Mouse (Mus musculus) CH12.LX (cell line): ENCODE data around the gene Map2k7. TPM values are rescaled to one million over a fixed set of nuclear protein-coding genes. Genes with fewer than 3 reads are reported as not detected.

Experiments used
- DNase-seq: peaks from one replicate; pipeline ENCODE4 v3.0.0-alpha.2; 2013; ENCODE audit errors: extremely low read depth
- H3K27ac ChIP-seq: 2 replicates; pipeline ENCODE4 v1.5.1; 2012; ENCODE audit warnings: low read depth, mild to moderate bottlenecking, control low read depth, moderate library complexity; ENCODE audit not compliant: insufficient read depth
- H3K27me3 ChIP-seq: replicated peaks from 2 replicates; pipeline ENCODE3; 2012; ENCODE audit warnings: inconsistent platforms
- H3K36me3 ChIP-seq, 2 experiments: replicated peaks in 1 of 2; 2 replicates each; pipeline versions ENCODE3 to v1.6.1; 2012; ENCODE audit warnings: inconsistent platforms in 1 of 2, low read length in 1 of 2, mild to moderate bottlenecking in 1 of 2, mixed read lengths in 1 of 2, moderate library complexity in 1 of 2; ENCODE audit not compliant: control insufficient read depth in 1 of 2, insufficient read depth in 1 of 2
- H3K4me1 ChIP-seq, 2 experiments: 2 replicates each; pipeline ENCODE4 v1.6.1; 2012; ENCODE audit warnings: inconsistent platforms in 1 of 2, moderate library complexity in 1 of 2; ENCODE audit not compliant: insufficient read depth in 2 of 2, control insufficient read depth in 1 of 2
- H3K4me2 ChIP-seq: 2 replicates; pipeline ENCODE4 v1.6.1; 2012; ENCODE audit warnings: low read depth, mild to moderate bottlenecking, control low read depth; ENCODE audit not compliant: poor library complexity, insufficient read depth, severe bottlenecking
- H3K4me3 ChIP-seq, 3 experiments: fragments of 150-350 bp in 1 of 3; sonication (generic) in 1 of 3; replicated peaks in 1 of 3; 2 replicates each; pipeline versions ENCODE3 to v1.5.1; 2011 to 2012; ENCODE audit warnings: low read depth in 2 of 3, low read length in 2 of 3, mild to moderate bottlenecking in 2 of 3, moderate library complexity in 2 of 3, control low read depth in 1 of 3, improper control_type of control experiment in 1 of 3, inconsistent platforms in 1 of 3, mixed read lengths in 1 of 3; ENCODE audit not compliant: poor library complexity in 1 of 3
- H3K79me2 ChIP-seq: replicated peaks from 2 replicates; pipeline ENCODE4 v1.6.1; 2012; ENCODE audit warnings: mild to moderate bottlenecking, moderate library complexity; ENCODE audit not compliant: control insufficient read depth, poor library complexity, insufficient read depth, severe bottlenecking; ENCODE audit errors: extremely low read depth
- H3K9ac ChIP-seq: 2 replicates; pipeline ENCODE4 v1.6.1; 2012; ENCODE audit warnings: low read depth, mild to moderate bottlenecking, control low read depth, moderate library complexity; ENCODE audit not compliant: insufficient read depth
- H3K9me3 ChIP-seq: replicated peaks from 2 replicates; pipeline ENCODE3; 2012; ENCODE audit warnings: low read length, inconsistent platforms, mixed read lengths
- BHLHE40 ChIP-seq: IDR thresholded peaks from 2 replicates; pipeline ENCODE4 v1.6.1; 2011; ENCODE audit warnings: mild to moderate bottlenecking, low read depth, low read length, improper control_type of control experiment
- CTCF ChIP-seq, 2 experiments: IDR thresholded peaks in 1 of 2; conservative IDR thresholded peaks in 1 of 2; 2 replicates each; pipeline ENCODE4 v1.5.1; 2011 to 2012; ENCODE audit warnings: low read depth in 2 of 2, low read length in 2 of 2, improper control_type of control experiment in 1 of 2, inconsistent platforms in 1 of 2, mild to moderate bottlenecking in 1 of 2, moderate library complexity in 1 of 2
- ELF1 ChIP-seq: IDR thresholded peaks from 2 replicates; pipeline ENCODE4 v1.6.1; 2014; ENCODE audit warnings: low read depth, mild to moderate bottlenecking, inconsistent platforms, low read length, improper control_type of control experiment
- EP300 ChIP-seq: IDR thresholded peaks from 2 replicates; pipeline ENCODE4 v1.6.1; 2011; ENCODE audit warnings: low read length, improper control_type of control experiment
- GABPA ChIP-seq: IDR thresholded peaks from 2 replicates; pipeline ENCODE4 v1.6.1; 2012; ENCODE audit warnings: low read depth, low read length, improper control_type of control experiment, inconsistent platforms; ENCODE audit not compliant: insufficient replicate concordance
- JUN ChIP-seq: IDR thresholded peaks from 2 replicates; pipeline ENCODE4 v1.6.1; 2011; ENCODE audit warnings: low read depth, mild to moderate bottlenecking, low read length, improper control_type of control experiment, moderate library complexity; ENCODE audit not compliant: insufficient read depth
- KAT2A ChIP-seq: IDR thresholded peaks from 2 replicates; pipeline ENCODE4 v1.6.1; 2012; ENCODE audit warnings: low read length, improper control_type of control experiment, inconsistent platforms; ENCODE audit not compliant: insufficient replicate concordance
- MAX ChIP-seq: IDR thresholded peaks from 2 replicates; pipeline ENCODE4 v1.6.1; 2011; ENCODE audit warnings: low read length, improper control_type of control experiment
- MAZ ChIP-seq: IDR thresholded peaks from 2 replicates; pipeline ENCODE4 v1.6.1; 2012; ENCODE audit warnings: low read depth, mild to moderate bottlenecking, inconsistent platforms, low read length, improper control_type of control experiment, moderate library complexity
- MEF2A ChIP-seq: IDR thresholded peaks from 2 replicates; pipeline ENCODE4 v1.6.1; 2014; ENCODE audit warnings: low read depth, mild to moderate bottlenecking, inconsistent platforms, low read length, improper control_type of control experiment, borderline replicate concordance
- NELFE ChIP-seq: IDR thresholded peaks from 2 replicates; pipeline ENCODE4 v1.6.1; 2011; ENCODE audit warnings: low read depth, low read length, improper control_type of control experiment
- NRF1 ChIP-seq: IDR thresholded peaks from 2 replicates; pipeline ENCODE4 v1.6.1; 2014; ENCODE audit warnings: low read depth, mild to moderate bottlenecking, inconsistent platforms, low read length, improper control_type of control experiment, moderate library complexity
- PAX5 ChIP-seq: IDR thresholded peaks from 2 replicates; pipeline ENCODE4 v1.6.1; 2012; ENCODE audit warnings: low read length, inconsistent platforms, mixed read lengths
- POLR2A ChIP-seq: IDR thresholded peaks from 2 replicates; pipeline ENCODE4 v1.6.1; 2011; ENCODE audit warnings: low read depth, mild to moderate bottlenecking, improper control_type of control experiment, low read length
- POLR2AphosphoS2 ChIP-seq: IDR thresholded peaks from 2 replicates; pipeline ENCODE4 v1.6.1; 2011; ENCODE audit warnings: low read depth, low read length, improper control_type of control experiment
- RAD21 ChIP-seq: IDR thresholded peaks from 2 replicates; pipeline ENCODE4 v1.6.1; 2011; ENCODE audit warnings: low read depth, mild to moderate bottlenecking, low read length, improper control_type of control experiment, moderate library complexity
- SMC3 ChIP-seq: IDR thresholded peaks from 2 replicates; pipeline ENCODE4 v1.6.1; 2011; ENCODE audit warnings: low read depth, low read length, improper control_type of control experiment
- TBP ChIP-seq: conservative IDR thresholded peaks from 2 replicates; pipeline ENCODE4 v1.6.1; 2011; ENCODE audit warnings: low read depth, low read length, improper control_type of control experiment
- TCF12 ChIP-seq: IDR thresholded peaks from 2 replicates; pipeline ENCODE4 v1.6.1; 2014; ENCODE audit warnings: low read depth, mild to moderate bottlenecking, inconsistent platforms, low read length, improper control_type of control experiment
- USF1 ChIP-seq: IDR thresholded peaks from 2 replicates; pipeline ENCODE4 v1.6.1; 2014; ENCODE audit warnings: low read depth, mild to moderate bottlenecking, inconsistent platforms, low read length, improper control_type of control experiment
- USF2 ChIP-seq: conservative IDR thresholded peaks from 2 replicates; pipeline ENCODE4 v1.6.1; 2011; ENCODE audit warnings: low read depth, low read length, improper control_type of control experiment
- ZC3H11A ChIP-seq: IDR thresholded peaks from 2 replicates; pipeline ENCODE4 v1.6.1; 2012; ENCODE audit warnings: low read depth, mild to moderate bottlenecking, inconsistent platforms, low read length, improper control_type of control experiment
- ZNF384 ChIP-seq: IDR thresholded peaks from 2 replicates; pipeline ENCODE4 v1.6.1; 2012; ENCODE audit warnings: low read depth, low read length, improper control_type of control experiment, inconsistent platforms
- dilution Hi-C: fragments of 300-500 bp; cut with MboI; formaldehyde crosslinking; loops from 2 replicates; pipeline ENCODE4 v1.14.3; 2020; ENCODE audit warnings: low sequenced_read_pairs; ENCODE audit not compliant: extremely low pct_unique_long_range_greater_than_20kb, extremely low pct_ligation_motif_present
- in situ Hi-C: fragments of 300-500 bp; cut with MboI; formaldehyde crosslinking; loops from 3 replicates; pipeline ENCODE4 v1.14.3; 2019; ENCODE audit warnings: low sequenced_read_pairs, low pct_ligation_motif_present, low pct_unique_long_range_greater_than_20kb, mixed read lengths
- polyA plus RNA-seq: library from polyadenylated mRNA; unstranded; fragments of >175 nt; gene quantifications from 2 replicates; pipeline ENCODE4 v1.2.1, GENCODE M21; 2012; ENCODE audit warnings: low read depth; ENCODE audit not compliant: insufficient read length
- total RNA-seq, 2 experiments: library from RNA; depleted of rRNA; stranded (reverse); fragments of 300-350 nt in 1 of 2; fragments of >200 nt in 1 of 2; gene quantifications; 2 replicates each; pipeline ENCODE4 v1.2.3; 2012 to 2014

The Map2k7 gene
- total and polyA plus RNA-seq, 3 experiments: 11.8 to 74.0 (median 18.1) TPM

GRCm38 (mm10) chr8:4216296-4216695 lies 22.2 kb upstream of the Map2k7 start:
- no peaks in the 10 kb centered on the region for H3K79me2 ChIP-seq
- in situ Hi-C loops (no loop called here), dilution Hi-C loops (no loop called here)
- no peaks in the 10 kb centered on the region for H3K27me3 ChIP-seq
- H3K27ac ChIP-seq: no peak overlapping the region
- no peaks in the 10 kb centered on the region for H3K36me3 ChIP-seq
- DNase-seq: no peak
- no peak overlapping the region for H3K4me2 ChIP-seq
- H3K9ac ChIP-seq: no peak overlapping the region
- H3K4me1 ChIP-seq: peaks cover 7 to 19% of the 10 kb centered on the region in 2 experiments
- no peaks in the 10 kb centered on the region for H3K9me3 ChIP-seq
- TF ChIP-seq EP300: no peak
- no peak for TF ChIP-seq TCF12
- TF ChIP-seq MAX: no peak
- no peak for TF ChIP-seq RAD21
- TF ChIP-seq GABPA: no peak
- TF ChIP-seq ELF1: no peak
- TF ChIP-seq JUN: no peak
- no peak for TF ChIP-seq USF2
- TF ChIP-seq POLR2AphosphoS2: no peak
- no peak for TF ChIP-seq KAT2A
- TF ChIP-seq TBP: no peak
- TF ChIP-seq NRF1: no peak
- no peak for TF ChIP-seq ZNF384
- TF ChIP-seq SMC3: no peak
- TF ChIP-seq NELFE: no peak
- TF ChIP-seq MAZ: no peak
- TF ChIP-seq POLR2A: no peak
- TF ChIP-seq PAX5: no peak
- TF ChIP-seq MEF2A: no peak
- no peak for TF ChIP-seq CTCF (conservative IDR thresholded peaks at IDR 0.05 in 1 of 2, IDR thresholded peaks at IDR 0.05 in 1 of 2; ENCODE audit: low read depth in 2 of 2, low read length in 2 of 2)
- no peak overlapping the region for H3K4me3 ChIP-seq

- Histone ChIP-seq H3K9ac (no peak within 1 kb of the TSS), H3K9me3 (no peaks in the 10 kb centered on the region), H3K4me1 (peaks cover 7 to 19% of the 10 kb centered on the region in 2 experiments), H3K27ac (no peak within 1 kb of the TSS), H3K27me3 (no peaks in the 10 kb centered on the region), H3K36me3 (no peaks in the 10 kb centered on the region), H3K79me2 (no peaks in the 10 kb centered on the region), H3K4me3 (no peak within 1 kb of the TSS), H3K4me2 (no peak within 1 kb of the TSS)
- DNase-seq: no peak
- dilution Hi-C loops: no loop called here
- no peak for TF ChIP-seq BHLHE40
- no peak for TF ChIP-seq MAZ
- TF ChIP-seq KAT2A: no peak
- TF ChIP-seq ZC3H11A: no peak
- no peak for TF ChIP-seq ZNF384
- no peak for TF ChIP-seq USF1
- no peak for TF ChIP-seq NRF1
- no peak for TF ChIP-seq SMC3
- no peak for TF ChIP-seq CTCF (conservative IDR thresholded peaks at IDR 0.05 in 1 of 2, IDR thresholded peaks at IDR 0.05 in 1 of 2; ENCODE audit: low read depth in 2 of 2, low read length in 2 of 2)
- no peak for TF ChIP-seq TBP
- TF ChIP-seq USF2: no peak
- no peak for TF ChIP-seq EP300
- no peak for TF ChIP-seq POLR2AphosphoS2
- in situ Hi-C loops: no loop called here
Observed at GRCm38 (mm10) chr8:4216791-4217621, 21.5 kb upstream of the Map2k7 start, which contains the start of gene Prr36. Gene Prr36, minus strand, starts transcription at chr8:4217459.
